Mouse (Mus musculus): ENCODE measurements around the gene Atp8a2.
"Not testable (repeated sequence)": the region's sequence is repeated elsewhere in the genome, so short reads cannot be mapped to it uniquely, and the experiment has no call there.

Atp8a2 gene

DNA sequence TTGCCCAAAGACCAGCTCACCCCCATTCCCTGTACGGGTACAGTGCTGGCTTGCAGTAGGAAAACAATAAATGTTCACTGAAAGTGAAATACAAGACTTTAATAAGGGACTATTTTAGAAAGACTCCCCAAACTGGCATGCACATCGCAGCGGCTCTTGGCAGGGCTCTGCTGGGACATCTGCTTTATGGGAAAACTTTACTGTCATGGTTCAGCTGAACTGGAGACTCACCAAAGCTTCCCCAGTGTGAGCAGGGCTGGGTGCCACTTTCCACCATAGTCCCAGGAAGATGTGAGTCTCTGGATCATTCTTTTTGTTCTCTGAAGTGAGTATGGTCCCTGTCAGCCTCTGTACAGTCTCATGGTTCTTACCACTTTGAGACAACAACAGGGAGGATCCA lies 475.6 kb downstream of the Atp8a2 start:
- DNase-seq (ENCODE audit: extremely low read depth, low read depth, low spot score), result no peak

DNA sequence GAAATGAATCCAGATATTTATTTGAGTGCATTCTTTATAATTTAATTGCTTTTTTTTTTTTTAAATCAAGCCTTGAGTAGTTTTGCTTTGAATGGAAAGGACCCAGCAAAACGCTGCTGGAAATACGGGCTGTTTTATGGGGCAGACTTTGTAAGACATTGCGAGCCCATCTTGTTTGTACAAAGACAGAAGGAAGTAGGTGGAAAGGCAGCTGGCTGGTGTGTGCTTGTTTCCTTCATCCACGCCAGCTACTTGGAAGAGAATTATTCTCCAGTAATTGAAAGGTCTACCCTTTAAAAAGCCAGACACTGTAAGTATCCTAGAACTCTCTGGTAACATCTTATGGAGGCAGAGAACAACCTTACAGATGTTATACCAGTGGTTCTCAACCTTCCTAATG lies 476.6 kb downstream of the Atp8a2 start:
- no peak for DNase-seq (ENCODE audit: extremely low read depth, low read depth, low spot score)

DNA sequence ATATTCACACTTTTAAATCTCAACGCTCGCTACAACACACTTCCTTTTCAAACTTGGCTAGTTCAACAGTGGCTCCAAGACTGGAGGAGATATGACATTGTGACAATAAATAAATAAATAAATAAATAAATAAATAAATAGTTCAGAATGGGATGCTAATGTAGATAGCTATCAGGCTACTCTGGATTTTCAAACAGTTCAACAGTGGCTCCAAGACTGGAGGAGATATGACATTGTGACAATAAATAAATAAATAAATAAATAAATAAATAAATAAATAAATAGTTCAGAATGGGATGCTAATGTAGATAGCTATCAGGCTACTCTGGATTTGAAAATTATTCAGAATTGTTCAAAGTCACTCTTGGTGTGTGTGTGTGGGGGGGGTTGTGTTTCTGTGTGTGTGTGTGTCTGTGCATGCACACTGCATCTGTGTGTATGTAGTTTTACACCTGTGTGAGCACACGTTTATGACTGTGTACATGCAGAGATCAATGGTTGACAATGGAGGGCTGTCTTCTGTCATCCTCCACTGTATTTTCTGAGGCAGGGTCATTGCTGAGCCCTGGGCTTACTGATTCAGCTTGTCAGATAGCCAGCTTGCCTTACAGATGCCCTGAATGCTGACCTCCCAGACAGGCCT lies 480.4 kb downstream of the Atp8a2 start:
- not testable (repeated sequence) for DNase-seq (ENCODE audit: extremely low read depth, low read depth, low spot score)

DNA sequence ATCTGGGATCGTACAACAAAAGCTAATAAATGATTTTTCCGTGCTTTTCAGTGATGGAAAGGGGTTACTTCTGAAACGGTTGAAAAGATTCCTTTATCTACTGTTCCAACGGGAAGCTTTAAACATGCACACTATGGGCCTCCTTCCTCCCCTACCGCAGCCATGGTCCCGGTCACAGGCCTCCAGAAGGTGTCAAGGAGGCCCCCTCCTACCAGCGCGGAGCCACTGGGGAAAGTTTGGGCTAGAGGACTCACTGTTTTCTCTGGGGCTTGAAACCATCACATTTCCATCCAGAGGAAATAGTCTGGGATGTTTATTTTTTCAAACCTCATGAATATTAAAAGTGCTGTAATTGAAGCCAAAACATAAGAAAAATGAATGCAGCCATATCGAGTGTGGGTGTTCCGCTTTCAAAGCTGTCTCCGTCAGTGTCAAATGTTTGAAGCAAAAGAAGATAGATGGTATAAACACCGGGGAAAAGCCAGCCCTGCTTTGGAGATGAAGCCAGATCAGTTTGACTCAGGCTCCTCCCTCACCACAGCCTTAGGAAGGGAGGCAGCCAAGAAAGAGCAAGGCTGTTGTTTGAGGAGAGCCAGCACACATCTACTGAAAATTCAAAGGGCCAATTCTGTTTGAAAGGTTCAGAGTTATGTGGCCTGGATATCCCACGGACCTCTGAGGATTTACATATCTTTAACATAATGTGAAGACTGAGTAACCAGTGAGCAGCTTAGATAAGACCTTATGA lies 481.1 kb downstream of the Atp8a2 start:
- DNase-seq (ENCODE audit: extremely low read depth, low read depth, low spot score), result no peak

DNA sequence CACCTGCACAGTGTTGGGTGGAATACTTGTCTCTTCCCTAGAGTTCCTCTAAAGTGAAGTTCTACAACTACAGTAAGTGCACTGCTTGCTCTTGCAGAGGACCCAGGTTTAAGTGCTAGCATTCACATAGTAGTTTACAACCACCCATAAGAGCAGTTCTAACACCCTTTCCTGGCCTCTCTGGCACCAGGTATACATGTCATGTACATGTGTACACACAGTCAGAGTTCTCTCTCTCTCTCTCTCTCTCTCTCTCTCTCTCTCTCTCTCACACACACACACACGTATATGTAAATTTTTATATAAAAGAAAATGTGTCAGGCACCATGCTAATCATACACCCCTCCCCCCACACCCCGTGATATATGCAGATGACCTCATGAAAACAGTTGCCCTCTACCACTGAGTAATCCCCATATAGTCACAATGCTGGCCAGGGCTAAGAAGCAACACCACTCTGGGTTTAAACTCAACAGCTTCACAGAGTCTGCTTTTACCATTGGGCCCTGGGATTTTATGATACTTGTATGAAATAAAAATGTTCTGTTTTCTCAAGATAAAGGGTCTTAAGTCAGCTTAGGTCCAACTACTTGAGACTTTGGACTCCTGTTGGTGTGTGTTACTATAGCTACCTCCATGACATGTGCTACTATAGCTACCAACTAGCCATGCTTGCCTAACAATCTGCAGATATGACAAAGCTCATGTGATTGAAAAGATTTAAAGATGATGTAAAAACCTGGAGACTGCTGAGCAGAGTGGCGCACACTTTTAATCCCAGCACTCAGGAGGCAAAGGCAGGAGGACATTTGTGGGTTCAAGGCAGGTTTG lies 487.3 kb downstream of the Atp8a2 start:
- DNase-seq (ENCODE audit: extremely low read depth, low read depth, low spot score), result no peak

DNA sequence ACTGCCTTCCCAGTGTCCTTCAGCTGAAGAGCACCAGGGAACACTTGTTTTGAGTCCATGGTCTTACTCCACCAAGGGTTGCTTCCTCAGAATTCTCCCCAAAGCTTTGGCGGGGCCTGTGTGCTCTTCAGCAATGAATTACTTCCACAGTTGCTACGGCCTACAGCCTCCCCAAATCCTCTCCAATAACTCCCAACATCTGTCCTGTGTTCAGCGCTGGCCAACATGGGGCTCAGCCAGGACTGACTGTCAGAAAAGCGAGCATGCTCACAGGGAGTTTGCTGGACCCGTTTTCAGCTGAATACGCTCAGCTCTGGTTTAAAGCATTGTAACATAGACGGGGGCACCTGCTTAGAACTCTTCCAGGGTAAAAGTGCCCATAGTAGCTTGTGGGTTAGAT lies 489.0 kb downstream of the Atp8a2 start:
- no peak for DNase-seq (ENCODE audit: extremely low read depth, low read depth, low spot score)

DNA sequence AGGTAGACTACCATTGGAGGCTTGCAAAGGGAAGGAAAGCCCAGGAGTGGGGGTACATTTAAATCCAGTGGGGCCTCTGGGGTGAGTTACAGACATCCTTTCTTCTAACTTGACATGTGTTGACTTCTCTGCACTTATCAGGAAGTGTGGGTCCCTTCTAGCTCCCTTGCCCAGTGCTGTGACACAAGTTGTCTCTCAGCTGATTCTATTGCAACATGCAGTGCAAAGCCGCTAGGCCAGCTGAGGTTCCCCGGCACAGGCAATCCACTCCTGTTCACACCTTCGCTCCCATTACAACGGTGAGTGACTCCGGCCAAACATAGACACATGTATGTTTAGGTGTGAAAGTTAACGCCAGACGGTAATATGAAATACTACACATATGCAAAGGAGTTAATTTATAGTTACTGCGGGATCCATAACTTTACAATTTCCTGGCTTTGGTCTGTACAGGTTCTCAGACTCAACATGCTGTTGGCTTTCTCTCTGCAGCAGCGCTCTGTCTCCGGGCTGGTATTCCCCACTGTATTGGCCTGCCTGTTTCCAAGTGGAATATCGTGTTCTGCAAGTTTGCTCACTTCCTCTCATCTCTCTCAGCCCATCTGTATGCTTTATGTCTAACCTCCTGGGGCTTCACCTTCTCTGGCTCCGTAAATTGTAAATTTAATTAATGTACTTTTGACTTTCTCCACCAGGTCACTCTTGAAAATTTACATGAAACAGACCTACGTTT lies 491.5 kb downstream of the Atp8a2 start:
- DNase-seq (ENCODE audit: extremely low read depth, low read depth, low spot score), result no peak

DNA sequence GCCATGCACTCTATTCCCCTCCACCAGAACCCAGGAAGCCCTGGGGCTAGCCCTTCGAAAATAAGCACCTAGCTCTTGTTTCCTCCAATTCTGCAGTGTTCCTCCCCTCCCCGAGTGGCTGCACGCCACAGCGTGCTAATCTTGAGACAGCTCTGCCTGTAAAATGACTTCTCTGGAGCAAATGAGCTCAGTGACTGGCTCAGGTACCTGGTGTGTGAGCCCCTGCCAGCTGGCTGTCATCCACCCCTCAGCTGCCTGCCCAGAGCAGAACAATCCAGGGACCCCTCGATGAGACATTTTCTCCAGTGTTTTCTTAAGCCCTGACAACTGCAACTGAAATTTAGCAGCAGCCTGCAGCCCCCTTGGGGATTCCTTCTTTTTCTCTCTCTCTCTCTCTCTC lies 495.5 kb downstream of the Atp8a2 start:
- no peak for DNase-seq (ENCODE audit: extremely low read depth, low read depth, low spot score)

DNA sequence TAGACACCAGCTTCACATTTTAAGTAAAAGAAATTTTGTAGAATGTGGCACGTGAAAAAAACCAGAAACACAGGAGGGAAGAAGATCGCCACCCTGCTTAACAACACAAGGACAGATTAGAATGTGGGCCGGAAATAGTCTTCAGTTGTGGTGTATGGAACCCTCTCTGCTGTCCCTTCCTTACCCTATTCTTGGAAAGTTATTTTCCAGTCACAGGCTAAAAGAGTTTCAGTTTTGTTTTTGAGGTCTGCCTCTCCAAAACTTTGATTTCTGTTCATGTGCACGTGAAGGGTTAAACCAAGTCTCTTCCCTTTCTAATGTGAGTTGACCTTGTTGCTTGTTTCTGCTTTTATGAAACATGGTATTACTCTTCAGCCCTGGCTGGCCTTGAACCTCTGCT lies 501.8 kb downstream of the Atp8a2 start:
- DNase-seq (ENCODE audit: extremely low read depth, low read depth, low spot score), result no peak

DNA sequence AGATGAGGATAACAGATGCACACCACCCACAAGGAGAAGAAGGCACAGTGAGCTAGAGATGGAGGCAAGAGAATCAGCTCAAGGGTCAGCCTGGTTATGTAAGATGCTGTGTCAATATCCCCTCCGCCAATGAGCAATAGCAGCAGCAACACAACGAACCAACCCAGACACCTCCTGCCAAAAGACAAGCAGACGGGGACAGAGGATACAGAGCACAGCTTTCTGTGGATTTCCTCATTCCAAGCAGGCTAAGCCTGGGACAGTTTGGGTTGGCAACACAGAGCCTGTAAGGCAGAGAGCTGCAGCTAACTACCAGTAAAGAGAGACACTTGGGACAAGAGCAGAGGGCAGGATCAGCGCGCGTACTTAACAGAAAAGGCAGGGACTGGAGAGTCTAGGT lies 504.8 kb downstream of the Atp8a2 start:
- DNase-seq (ENCODE audit: extremely low read depth, low read depth, low spot score), result peak; percentile 31

DNA sequence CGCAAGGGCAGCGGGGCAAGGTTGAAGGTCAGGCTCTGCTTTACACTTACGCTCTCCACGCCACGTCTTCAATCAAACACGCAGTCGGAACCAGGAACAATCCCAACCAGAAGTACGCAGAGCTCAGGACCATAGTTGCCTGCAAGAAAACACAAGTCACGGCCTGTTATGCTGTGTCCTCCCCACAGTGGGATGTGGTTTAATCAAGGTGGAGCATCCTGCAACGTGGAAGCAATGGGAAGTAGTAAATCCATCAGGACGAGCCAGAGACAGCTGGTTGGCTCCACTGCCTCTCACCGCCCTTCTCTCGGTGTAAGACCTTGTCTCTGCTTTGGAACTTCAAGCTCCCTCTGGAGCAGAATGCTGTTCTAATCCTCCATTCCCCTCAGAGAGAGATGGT lies 505.6 kb downstream of the Atp8a2 start:
- DNase-seq (ENCODE audit: extremely low read depth, low read depth, low spot score), result no peak

DNA sequence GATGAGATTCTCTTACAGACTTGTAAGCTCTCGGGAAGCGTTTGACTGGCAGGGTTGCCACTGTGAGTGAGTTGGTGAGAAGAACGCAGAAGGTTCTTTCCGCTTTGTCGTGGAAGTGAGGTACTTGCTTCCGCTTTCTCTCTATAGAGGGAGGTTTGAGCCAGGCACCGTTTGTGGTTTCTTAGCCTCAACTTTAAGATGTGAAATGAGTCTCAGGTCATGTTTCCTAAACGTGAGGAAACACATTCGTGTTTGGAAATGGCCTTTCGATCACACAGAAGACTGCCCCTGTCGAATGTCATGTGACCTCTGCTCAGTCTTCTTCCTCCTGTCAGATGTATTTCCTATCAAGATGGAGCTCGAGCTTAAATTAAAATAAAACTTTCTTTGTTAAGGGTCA lies 506.0 kb downstream of the Atp8a2 start:
- DNase-seq (ENCODE audit: extremely low read depth, low read depth, low spot score), result no peak

DNA sequence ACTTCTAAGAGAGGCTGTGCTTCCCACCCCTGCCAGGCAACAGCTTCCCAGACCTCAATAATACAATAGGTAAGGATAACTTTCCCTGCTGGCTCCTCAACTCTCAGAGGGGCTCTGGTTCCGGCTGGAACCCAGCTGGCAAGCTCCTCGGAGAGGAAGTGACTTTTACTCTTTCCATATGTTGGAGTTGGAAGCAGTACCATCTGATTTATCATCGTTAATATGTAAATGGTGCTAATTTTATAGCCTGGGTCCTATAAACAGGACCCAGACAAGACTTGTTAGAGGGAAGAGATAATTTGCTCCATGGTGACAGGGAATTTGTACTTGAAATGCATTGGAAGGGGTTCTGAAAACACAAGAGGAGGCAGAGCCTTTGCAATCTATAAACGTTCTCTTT lies 507.4 kb downstream of the Atp8a2 start:
- DNase-seq (ENCODE audit: extremely low read depth, low read depth, low spot score), result no peak

DNA sequence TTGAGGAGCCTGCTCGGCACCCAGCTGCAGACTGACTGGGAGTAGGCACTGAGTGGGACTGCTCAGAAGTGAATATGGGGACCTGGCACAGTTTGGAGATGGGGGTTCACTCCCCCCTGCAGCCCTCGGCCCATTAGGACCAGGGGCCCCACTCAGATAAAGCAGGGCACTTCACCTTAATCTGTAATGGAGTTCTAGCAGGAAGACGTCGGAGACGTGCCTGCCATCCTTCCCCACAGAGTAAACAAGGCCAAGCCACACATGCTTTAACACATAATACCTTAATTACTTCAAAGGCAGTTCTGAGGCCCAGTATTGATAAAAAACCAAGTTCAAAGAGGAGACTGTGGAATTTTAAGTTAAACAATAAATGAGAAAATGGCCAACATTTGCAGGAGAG lies 510.8 kb downstream of the Atp8a2 start:
- no peak for DNase-seq (ENCODE audit: extremely low read depth, low read depth, low spot score)

DNA sequence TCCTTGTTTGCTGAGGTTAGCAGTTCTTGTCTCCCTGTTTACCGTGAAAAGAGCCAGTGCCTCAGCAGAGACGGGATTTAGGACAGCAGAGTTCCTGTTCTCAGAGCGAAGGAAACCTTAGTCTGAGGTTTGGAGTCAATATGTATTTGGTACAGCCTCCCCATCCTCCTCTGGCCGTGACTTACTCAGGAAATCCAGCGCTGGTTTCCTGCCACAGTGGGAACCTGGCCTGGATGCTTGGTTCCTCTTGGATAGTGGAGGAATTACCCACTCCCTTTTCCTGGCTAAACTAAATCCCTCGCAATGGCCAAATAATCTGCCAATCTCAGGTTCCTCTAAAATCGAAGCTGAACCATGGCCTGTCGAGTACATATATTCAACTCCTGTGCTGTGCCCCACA lies 511.6 kb downstream of the Atp8a2 start:
- DNase-seq (ENCODE audit: extremely low read depth, low read depth, low spot score), result no peak

DNA sequence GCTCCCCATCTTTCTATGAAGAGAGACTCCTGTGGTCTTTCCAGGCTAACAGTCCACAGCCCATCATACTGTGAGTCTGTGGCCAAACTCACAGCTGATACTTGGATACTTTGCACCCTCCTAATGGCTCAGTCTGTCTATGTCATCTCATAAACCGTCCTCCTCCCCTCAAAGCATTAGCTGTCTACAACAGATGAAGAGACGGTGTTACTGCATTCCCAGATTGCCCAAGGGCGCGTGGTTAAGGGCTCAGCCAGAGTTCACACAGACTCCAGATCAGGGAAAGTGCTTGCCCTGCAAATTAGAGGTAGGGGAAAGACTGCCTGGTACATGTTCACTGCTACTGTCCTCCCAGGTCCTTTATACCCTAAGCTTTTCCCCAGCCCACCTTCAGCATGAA lies 515.1 kb downstream of the Atp8a2 start:
- no peak for DNase-seq (ENCODE audit: extremely low read depth, low read depth, low spot score)

DNA sequence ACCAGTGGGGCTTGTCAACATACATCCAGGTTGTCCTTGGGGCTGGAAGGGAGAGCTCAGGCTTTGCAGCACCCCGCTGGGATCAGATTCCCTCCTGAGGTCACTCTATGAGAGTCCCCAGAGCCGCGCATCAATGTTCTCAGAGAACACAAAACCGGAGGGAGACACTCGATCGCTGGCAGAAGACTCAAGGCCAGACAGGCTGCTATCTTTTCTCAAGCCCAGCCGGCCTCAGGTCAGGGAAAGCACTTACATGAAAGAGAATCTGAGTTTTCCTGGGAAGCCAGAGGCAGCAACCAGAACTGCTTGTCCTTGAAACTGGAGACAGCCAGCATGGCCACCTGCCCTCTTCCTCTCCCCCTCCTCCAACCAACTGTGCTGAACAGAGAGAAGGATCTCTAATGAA lies 519.4 kb downstream of the Atp8a2 start:
- no peak for DNase-seq (ENCODE audit: extremely low read depth, low read depth, low spot score)

DNA sequence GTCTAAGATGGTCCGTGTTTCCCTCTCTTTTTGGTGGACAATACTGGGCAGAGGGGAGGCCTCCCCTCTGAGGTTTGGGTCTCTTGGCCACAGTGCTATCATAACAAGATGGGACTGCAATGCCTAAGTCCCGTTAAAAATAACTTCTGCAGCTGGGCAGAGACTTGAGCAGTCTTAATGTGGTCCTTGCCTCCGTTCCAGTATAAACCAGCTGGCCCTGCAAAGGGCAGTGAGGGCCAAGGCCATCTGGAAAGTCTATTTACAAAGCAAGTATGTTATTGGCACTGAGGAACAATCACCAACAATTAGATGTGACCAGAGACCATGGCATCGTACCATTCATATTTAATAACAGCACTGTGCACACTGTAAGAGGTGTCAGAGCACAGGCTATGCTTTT lies 521.6 kb downstream of the Atp8a2 start:
- DNase-seq (ENCODE audit: extremely low read depth, low read depth, low spot score), result no peak

DNA sequence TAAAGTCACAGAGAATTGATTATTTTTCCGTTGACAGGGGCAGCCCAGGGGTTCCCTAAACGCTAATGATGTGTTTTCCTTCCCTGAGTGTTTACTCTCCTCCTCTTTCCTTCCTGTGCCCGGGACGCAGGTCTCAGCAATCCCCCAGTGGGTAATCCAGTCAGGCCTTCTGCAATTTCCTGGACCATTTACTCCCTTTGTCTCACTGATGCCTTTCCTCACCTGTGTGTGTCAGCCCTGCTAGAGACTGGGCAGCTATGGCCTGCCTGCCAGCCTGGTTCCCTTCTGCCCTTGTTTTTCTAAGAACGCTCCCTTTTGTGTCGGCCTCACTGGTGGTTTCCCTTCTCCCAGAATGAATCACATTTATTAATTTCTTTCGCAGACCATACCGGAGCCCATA lies 522.4 kb downstream of the Atp8a2 start:
- DNase-seq (ENCODE audit: extremely low read depth, low read depth, low spot score), result no peak

DNA sequence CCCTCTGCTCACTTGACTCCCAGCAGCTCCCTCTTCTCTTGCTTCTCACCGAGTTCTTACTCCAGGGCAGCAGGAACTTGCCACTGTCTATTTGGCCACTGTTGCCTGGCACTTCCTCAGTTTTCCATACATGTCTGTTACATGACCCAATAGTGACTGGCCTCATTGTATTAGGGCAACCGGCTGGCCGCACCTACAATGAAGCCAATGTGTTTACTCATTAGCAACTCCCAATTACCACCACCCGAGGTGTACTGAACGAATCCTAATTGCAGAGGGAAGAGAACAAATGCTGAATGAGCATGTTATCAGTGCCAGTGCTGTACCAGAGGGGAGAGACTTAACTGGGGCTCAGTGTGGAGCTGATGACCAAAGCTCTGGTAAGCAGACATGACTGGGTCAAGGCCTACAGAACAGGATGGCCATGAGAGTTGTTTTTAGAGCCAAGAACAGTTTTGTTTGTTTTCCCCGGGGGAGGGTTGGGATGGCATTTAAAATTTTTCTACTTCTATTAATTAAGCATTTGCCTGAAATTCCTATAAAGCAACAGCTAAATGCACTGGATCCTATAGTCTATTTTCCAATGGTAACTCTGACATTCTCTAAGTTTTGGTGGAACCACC lies 524.0 kb downstream of the Atp8a2 start:
- no peak for DNase-seq (ENCODE audit: extremely low read depth, low read depth, low spot score)

DNA sequence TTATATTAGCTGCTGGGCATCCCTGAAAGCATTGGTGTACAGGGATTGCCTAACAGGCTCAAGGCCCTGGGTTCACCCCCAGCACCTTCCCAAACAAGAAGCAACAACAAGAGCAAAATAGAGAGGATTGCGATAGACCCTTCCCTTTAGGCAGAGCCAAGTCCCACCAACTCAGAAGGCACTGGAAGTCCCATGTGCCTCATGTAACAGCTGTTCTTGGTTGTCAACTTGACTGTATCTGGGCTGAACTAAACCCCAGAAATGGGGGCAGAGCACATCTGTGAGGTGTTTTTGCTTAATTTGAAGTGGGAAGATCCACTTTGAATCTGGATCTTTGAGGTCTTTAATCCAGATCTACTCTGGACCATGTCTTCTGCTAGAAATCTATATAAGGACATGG lies 539.9 kb downstream of the Atp8a2 start:
- DNase-seq (ENCODE audit: extremely low read depth, low read depth, low spot score), result no peak
